Mouse (Mus musculus): ENCODE data around the gene Pdzd2.

DNA sequence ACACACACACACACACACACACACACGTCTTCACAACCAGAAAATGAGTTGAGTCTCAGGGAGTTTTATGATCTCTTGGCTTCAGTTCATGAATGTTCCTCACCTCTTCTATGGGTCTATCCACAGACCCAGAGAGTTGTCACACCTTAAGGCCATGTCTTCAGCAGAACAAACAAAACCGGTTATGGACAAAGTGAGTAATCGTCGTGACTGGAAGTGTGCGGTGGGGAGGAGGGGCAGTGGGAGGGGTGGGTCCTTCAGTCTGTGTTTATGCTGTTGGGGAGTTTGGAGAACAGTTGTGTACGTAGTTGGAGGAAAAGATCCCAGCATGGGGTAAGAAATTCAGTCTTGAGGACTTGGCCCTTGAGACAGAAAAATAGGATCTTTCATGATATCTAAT is 342.7 kb downstream of the Pdzd2 start:
- TF ChIP-seq CTCF (IDR thresholded peaks at IDR 0.05; ENCODE audit: low read depth) (no peak), EP300 (IDR thresholded peaks at IDR 0.05; ENCODE audit: low read depth) (no peak)
